Mouse (Mus musculus): ENCODE measurements around the gene Gpx3. TPM values are rescaled to one million over a fixed set of nuclear protein-coding genes. Genes with fewer than 3 reads are reported as not detected.

Gpx3 gene
- polyA plus RNA-seq, 1 experiment = 70.0 TPM

DNA sequence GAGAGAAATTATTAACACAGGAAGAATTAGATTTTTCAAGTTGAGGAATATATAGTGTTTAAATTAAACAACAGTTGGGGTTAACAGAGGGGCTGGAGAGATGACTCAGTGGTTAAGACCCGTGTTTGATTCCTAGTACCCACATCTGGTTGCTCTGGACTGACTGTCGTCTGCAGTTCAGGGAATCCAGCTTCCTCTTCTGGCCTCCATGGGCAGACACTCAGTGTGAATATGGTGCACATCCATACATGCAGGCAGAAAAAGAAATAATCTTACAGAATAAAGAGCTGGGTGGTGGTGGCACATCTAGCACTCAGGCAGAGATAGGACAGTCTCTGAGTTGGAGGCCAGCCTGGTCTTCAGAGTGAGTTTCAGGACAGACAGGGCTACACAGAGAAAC lies 33.8 kb upstream of the Gpx3 start:
- 45% methylated on average over 2 of the region's 2 CpGs for WGBS
- DNase-seq (ENCODE audit: low read depth in 1 of 2, low spot score in 2 of 2) = no peak
- Histone ChIP-seq H3K4me3 (ENCODE audit: extremely low read depth, insufficient read depth, insufficient read length) (no peak overlapping the region), H3K4me1 (ENCODE audit: control insufficient read depth, insufficient read depth, insufficient read length) (no peaks in the 10 kb centered on the region; the same call in none of the 2 replicates), H3K27ac (ENCODE audit: insufficient read depth, low read length) (no peak overlapping the region), H3K27me3 (ENCODE audit: control insufficient read depth, insufficient read depth, low read length) (no peaks in the 10 kb centered on the region), H3K36me3 (ENCODE audit: control insufficient read depth, insufficient read depth, low read length) (peaks cover 16% of the 10 kb centered on the region)
- TF ChIP-seq CTCF (IDR thresholded peaks at IDR 0.05; ENCODE audit: extremely low read depth, insufficient read depth, insufficient read length, insufficient replicate concordance) = no peak
- TF ChIP-seq POLR2A (IDR thresholded peaks at IDR 0.05; ENCODE audit: low read depth, low read length) = no peak

DNA sequence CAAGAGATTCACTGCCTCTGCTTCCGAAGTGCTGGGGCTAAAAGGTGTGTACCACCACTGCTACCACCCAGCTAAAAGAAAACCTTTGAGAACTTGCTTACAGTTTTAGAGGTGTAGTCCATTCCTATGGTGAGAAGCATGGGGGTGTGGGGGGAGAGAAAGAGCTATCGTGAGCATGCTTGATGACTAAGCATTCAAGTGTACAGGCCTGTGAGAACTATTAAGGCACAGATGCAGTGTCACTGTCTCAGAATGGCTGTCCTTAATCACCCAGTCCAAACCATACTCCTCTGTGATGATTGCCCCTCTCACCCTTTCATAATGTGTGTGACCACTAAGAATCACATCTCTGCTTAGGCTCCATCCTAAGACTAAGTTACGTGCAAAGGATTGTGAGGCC lies 32.9 kb upstream of the Gpx3 start:
- Histone ChIP-seq H3K27me3 (ENCODE audit: control insufficient read depth, insufficient read depth, low read length) (no peaks in the 10 kb centered on the region), H3K36me3 (ENCODE audit: control insufficient read depth, insufficient read depth, low read length) (peaks cover 23% of the 10 kb centered on the region), H3K27ac (ENCODE audit: insufficient read depth, low read length) (no peak overlapping the region), H3K4me1 (ENCODE audit: control insufficient read depth, insufficient read depth, insufficient read length) (no peaks in the 10 kb centered on the region; the same call in none of the 2 replicates), H3K4me3 (ENCODE audit: extremely low read depth, insufficient read depth, insufficient read length) (no peak overlapping the region)
- DNase-seq (ENCODE audit: low read depth in 1 of 2, low spot score in 2 of 2) = no peak
- 85% methylated on average over 3 of the region's 3 CpGs for WGBS
- no peak for TF ChIP-seq CTCF (IDR thresholded peaks at IDR 0.05; ENCODE audit: extremely low read depth, insufficient read depth, insufficient read length, insufficient replicate concordance)
- TF ChIP-seq POLR2A (IDR thresholded peaks at IDR 0.05; ENCODE audit: low read depth, low read length) = no peak

DNA sequence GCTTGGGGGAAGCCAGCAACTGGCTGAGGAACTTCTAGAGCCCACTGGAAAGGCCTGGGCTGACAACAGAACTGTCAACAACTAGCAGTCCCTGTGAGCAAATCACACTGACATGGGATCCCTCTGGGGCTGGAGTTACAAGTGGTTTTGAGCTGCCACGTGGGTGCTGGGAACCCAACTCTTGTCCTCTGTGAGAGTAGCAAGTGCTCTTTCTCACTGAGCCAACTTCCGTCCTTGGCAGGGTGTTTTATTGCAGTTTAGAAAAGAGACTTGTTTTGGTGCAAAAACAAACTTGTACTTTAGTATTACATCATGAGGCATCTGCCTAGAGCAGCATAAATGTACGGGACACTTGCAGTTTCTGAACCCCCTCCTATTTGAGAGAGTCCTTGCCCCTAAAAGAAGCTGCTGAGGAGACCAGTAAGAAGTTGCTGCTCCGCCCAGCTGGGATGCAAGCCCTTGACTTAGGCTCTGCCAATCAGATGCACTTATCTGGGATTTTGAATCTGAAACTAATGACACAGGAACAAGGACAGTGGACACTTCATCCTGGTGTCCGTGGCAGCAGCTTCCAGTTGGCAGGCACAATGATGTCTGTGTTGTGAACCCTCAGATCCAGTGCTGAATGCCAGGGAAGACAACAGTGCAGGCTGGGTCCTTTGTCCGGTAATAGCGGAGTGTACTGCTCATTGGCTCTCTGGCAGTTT lies 30.3 kb upstream of the Gpx3 start:
- Histone ChIP-seq H3K4me3 (ENCODE audit: extremely low read depth, insufficient read depth, insufficient read length) (no peak overlapping the region), H3K36me3 (ENCODE audit: control insufficient read depth, insufficient read depth, low read length) (peaks cover 23% of the 10 kb centered on the region), H3K27ac (ENCODE audit: insufficient read depth, low read length) (0 out of 2 replicates have a peak overlapping the region, but pooled peaks have one; percentile 4), H3K4me1 (ENCODE audit: control insufficient read depth, insufficient read depth, insufficient read length) (no peaks in the 10 kb centered on the region; the same call in 1 of the 2 replicates), H3K27me3 (ENCODE audit: control insufficient read depth, insufficient read depth, low read length) (no peaks in the 10 kb centered on the region)
- TF ChIP-seq CTCF (IDR thresholded peaks at IDR 0.05; ENCODE audit: extremely low read depth, insufficient read depth, insufficient read length, insufficient replicate concordance) (no peak), POLR2A (IDR thresholded peaks at IDR 0.05; ENCODE audit: low read depth, low read length) (no peak)
- no peak for DNase-seq (ENCODE audit: low read depth in 1 of 2, low spot score in 2 of 2)
- WGBS = 84% methylated on average over 7 of the region's 7 CpGs

DNA sequence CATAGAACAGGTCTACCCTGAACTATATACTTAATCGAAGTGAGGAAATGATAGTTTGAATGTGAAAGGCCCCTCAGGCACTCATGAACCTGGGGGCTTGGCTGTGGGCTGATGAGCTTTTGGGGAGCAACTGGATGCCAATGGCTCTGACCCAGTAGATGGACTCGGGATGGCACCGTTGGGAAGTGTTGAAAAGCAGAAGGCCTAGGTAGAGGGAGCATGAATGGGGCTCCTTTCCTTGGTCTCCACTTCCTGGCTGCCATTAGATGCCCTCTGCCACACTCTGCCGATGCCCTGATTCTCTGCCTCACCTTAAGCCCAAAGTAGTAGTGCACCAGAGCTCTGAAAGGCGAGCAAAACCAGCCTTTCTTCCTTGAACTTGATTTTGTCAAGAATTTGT lies 26.2 kb upstream of the Gpx3 start:
- 91% methylated on average over 5 of the region's 5 CpGs for WGBS
- no peaks in the 10 kb centered on the region for H3K4me1 ChIP-seq (ENCODE audit: control insufficient read depth, insufficient read depth, insufficient read length)
- peaks cover 17% of the 10 kb centered on the region for H3K36me3 ChIP-seq (ENCODE audit: control insufficient read depth, insufficient read depth, low read length)
- TF ChIP-seq POLR2A (IDR thresholded peaks at IDR 0.05; ENCODE audit: low read depth, low read length) (no peak), CTCF (IDR thresholded peaks at IDR 0.05; ENCODE audit: extremely low read depth, insufficient read depth, insufficient read length, insufficient replicate concordance) (no peak)
- H3K27ac ChIP-seq (ENCODE audit: insufficient read depth, low read length) = no peak overlapping the region
- no peaks in the 10 kb centered on the region for H3K27me3 ChIP-seq (ENCODE audit: control insufficient read depth, insufficient read depth, low read length)
- DNase-seq (ENCODE audit: low read depth in 1 of 2, low spot score in 2 of 2) = no peak
- no peak overlapping the region for H3K4me3 ChIP-seq (ENCODE audit: extremely low read depth, insufficient read depth, insufficient read length)

DNA sequence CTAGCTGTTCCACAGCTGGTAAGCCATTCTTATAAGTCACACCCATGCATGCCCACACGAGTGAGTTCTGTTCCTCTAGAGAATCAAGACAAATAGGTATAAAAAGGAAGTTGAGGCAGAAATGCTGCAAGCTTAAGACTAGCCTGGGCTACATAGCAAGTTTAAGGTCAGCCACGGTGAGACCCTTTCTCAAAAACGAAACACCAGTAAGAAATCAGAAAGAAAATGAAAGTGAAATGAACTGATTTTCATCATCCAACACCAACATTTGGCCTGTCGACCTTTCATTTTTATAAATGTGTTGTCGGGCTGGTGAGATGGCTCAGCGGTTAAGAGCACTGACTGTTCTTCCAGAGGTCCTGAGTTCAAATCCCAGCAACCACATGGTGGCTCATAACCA lies 23.4 kb upstream of the Gpx3 start:
- WGBS = 61% methylated on average over 6 of the region's 6 CpGs
- no peak overlapping the region for H3K4me3 ChIP-seq (ENCODE audit: extremely low read depth, insufficient read depth, insufficient read length)
- DNase-seq (ENCODE audit: low read depth in 1 of 2, low spot score in 2 of 2) = no peak
- H3K36me3 ChIP-seq (ENCODE audit: control insufficient read depth, insufficient read depth, low read length) = peaks cover 2% of the 10 kb centered on the region
- H3K27me3 ChIP-seq (ENCODE audit: control insufficient read depth, insufficient read depth, low read length) = no peaks in the 10 kb centered on the region
- no peak overlapping the region for H3K27ac ChIP-seq (ENCODE audit: insufficient read depth, low read length)
- no peaks in the 10 kb centered on the region for H3K4me1 ChIP-seq (ENCODE audit: control insufficient read depth, insufficient read depth, insufficient read length)
- no peak for TF ChIP-seq POLR2A (IDR thresholded peaks at IDR 0.05; ENCODE audit: low read depth, low read length)
- no peak for TF ChIP-seq CTCF (IDR thresholded peaks at IDR 0.05; ENCODE audit: extremely low read depth, insufficient read depth, insufficient read length, insufficient replicate concordance)

DNA sequence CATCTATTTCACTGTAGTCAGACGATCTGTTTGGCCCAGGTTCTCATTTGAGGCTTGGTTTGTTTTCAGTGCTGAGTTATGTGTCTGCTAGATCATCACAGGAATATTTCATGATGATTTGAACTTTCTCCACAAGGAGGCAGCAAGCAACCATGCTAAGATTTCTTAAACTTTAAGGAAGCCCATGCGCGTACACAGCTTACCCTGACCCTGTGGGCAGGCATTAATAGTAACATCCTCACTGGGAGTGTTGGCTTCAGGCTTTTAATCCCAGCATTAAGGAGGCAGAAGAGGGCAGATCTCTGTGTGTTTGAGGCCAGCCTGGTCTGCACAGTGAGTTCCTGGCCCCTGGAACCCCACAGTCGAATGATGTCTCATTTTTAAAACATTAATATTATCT lies 22.8 kb upstream of the Gpx3 start:
- TF ChIP-seq CTCF (IDR thresholded peaks at IDR 0.05; ENCODE audit: extremely low read depth, insufficient read depth, insufficient read length, insufficient replicate concordance) = peak; percentile 40; the same call in 1 of the 2 replicates
- no peak for TF ChIP-seq POLR2A (IDR thresholded peaks at IDR 0.05; ENCODE audit: low read depth, low read length)
- 33% methylated on average over 4 of the region's 4 CpGs for WGBS

DNA sequence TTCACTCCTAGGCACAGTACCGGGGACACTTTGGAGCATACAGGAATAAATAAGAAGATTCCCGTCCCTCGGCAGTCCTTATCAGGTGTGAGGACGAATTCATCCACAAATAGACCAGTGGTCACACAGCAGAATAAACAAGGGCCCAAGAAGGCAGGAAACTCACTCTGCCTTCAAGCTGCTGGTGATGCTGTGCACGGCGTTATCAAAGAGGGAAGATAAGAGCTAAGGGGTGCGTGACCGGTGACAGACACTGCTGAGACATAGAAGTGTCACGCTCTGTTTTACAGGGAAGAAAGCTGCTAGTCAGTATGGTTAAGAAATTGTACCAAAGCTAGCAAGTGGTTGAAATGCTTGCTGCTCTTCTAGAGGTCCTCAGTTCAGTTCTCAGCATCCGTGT lies 22.3 kb upstream of the Gpx3 start:
- no peak for DNase-seq (ENCODE audit: low read depth in 1 of 2, low spot score in 2 of 2)
- WGBS = 75% methylated on average over 10 of the region's 10 CpGs
- no peak for TF ChIP-seq CTCF (IDR thresholded peaks at IDR 0.05; ENCODE audit: extremely low read depth, insufficient read depth, insufficient read length, insufficient replicate concordance)
- TF ChIP-seq POLR2A (IDR thresholded peaks at IDR 0.05; ENCODE audit: low read depth, low read length) = no peak

More for the DNA sequence above, 22.8 kb upstream of the Gpx3 start:
- Histone ChIP-seq H3K4me3 (ENCODE audit: extremely low read depth, insufficient read depth, insufficient read length) (no peak overlapping the region), H3K27ac (ENCODE audit: insufficient read depth, low read length) (no peak overlapping the region), H3K36me3 (ENCODE audit: control insufficient read depth, insufficient read depth, low read length) (no peaks in the 10 kb centered on the region), H3K27me3 (ENCODE audit: control insufficient read depth, insufficient read depth, low read length) (no peaks in the 10 kb centered on the region), H3K4me1 (ENCODE audit: control insufficient read depth, insufficient read depth, insufficient read length) (peaks cover 5% of the 10 kb centered on the region; the same call in 1 of the 2 replicates)
- peak; percentile 27 to 52 for DNase-seq (ENCODE audit: low read depth in 1 of 2, low spot score in 2 of 2)

More for the DNA sequence above, 22.3 kb upstream of the Gpx3 start:
- H3K27ac ChIP-seq (ENCODE audit: insufficient read depth, low read length) = no peak overlapping the region
- H3K4me1 ChIP-seq (ENCODE audit: control insufficient read depth, insufficient read depth, insufficient read length) = peaks cover 6% of the 10 kb centered on the region; the same call in 1 of the 2 replicates
- H3K4me3 ChIP-seq (ENCODE audit: extremely low read depth, insufficient read depth, insufficient read length) = no peak overlapping the region
- H3K27me3 ChIP-seq (ENCODE audit: control insufficient read depth, insufficient read depth, low read length) = no peaks in the 10 kb centered on the region
- H3K36me3 ChIP-seq (ENCODE audit: control insufficient read depth, insufficient read depth, low read length) = no peaks in the 10 kb centered on the region
